Comparison of ENCODE assay signal across 8 mouse cellular contexts in the genomic region with DNA sequence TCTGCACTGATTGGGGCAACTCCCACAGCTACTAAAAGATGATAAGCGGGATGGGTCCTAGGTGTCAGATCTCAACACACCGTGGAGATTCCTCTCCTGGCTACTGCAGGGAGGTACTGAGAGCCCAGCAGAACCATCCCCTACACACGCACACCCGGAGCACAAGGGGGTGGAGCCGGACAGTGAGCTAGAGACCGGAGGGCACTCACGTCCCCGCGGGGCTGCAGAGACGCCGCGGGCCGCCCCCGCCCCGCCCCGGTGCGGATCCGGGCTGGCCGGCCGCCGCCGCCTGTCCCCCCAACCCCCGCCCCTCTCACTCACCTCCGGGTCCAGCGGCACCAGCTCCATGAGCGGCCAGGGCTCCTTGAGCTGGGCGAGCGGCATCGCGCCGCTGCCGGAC. TPM values are rescaled to one million over a fixed set of nuclear protein-coding genes. Genes with fewer than 3 reads are reported as not detected.
DNase-seq lines count a peak whose midpoint lies in the region; ATAC-seq lines count a peak whose summit lies in the region.

No protein-coding gene starts in this region.

- peak; percentile 45 for DNase-seq in 3T3-L1 (ENCODE audit: low read depth, low spot score)
- DNase-seq in cerebellum, adult 9-11 months = peak; percentile 84
- no peak for DNase-seq in limb, embryonic 11.5 days (ENCODE audit: low spot score)
- no peak for DNase-seq in frontal cortex, adult 2 months (ENCODE audit: extremely low spot score in 1 of 2, low spot score in 1 of 2)
- DNase-seq in gastrocnemius, postnatal 25 days = no peak

- no peaks in the 10 kb centered on the region for H3K9me3 ChIP-seq in heart, embryonic 16.5 days (replicated peaks; ENCODE audit: control insufficient read depth, low read length)
- H3K9me3 ChIP-seq in limb, embryonic 11.5 days (ENCODE audit: control insufficient read depth, low read length) = no peaks in the 10 kb centered on the region
- no peaks in the 10 kb centered on the region for H3K9me3 ChIP-seq in midbrain, embryonic 16.5 days (replicated peaks; ENCODE audit: control insufficient read depth, low read length, poor library complexity, severe bottlenecking)

- H3K27ac ChIP-seq in heart, embryonic 16.5 days (ENCODE audit: low read length) = peak overlapping the region; percentile 71
- peak overlapping the region; percentile 87 for H3K27ac ChIP-seq in limb, embryonic 11.5 days (replicated peaks; ENCODE audit: low read depth, low read length)
- H3K27ac ChIP-seq in midbrain, embryonic 16.5 days (ENCODE audit: low read length) = peak overlapping the region; percentile 81

- ATAC-seq in CD4-positive, CD25-positive, alpha-beta regulatory T cell, adult 4 months = peak; percentile 44
- ATAC-seq in heart, embryonic 16.5 days (replicated peaks; ENCODE audit: extremely low read depth, insufficient read depth, low FRiP score) = peak; percentile 49; the same call in 1 of the 2 replicates
- ATAC-seq in limb, embryonic 11.5 days (ENCODE audit: insufficient number of reproducible peaks, low FRiP score, low TSS enrichment, low read depth) = peak; percentile 61; the same call in 1 of the 2 replicates
- ATAC-seq in midbrain, embryonic 16.5 days = peak; percentile 70

- WGBS in heart, embryonic 16.5 days = under 1% methylated on average over 14 of the region's 32 CpGs
- under 1% methylated on average over 21 of the region's 32 CpGs for WGBS in limb, embryonic 11.5 days
- 0% methylated on average over 21 of the region's 32 CpGs for WGBS in midbrain, embryonic 16.5 days

- H3K9ac ChIP-seq in heart, embryonic 16.5 days (ENCODE audit: low read length) = peak overlapping the region; percentile 88
- H3K9ac ChIP-seq in limb, embryonic 11.5 days (ENCODE audit: low read length) = peak overlapping the region; percentile 80
- H3K9ac ChIP-seq in midbrain, embryonic 16.5 days (ENCODE audit: low read depth, low read length) = peak overlapping the region; percentile 85

- peak overlapping the region; percentile 96 for H3K4me2 ChIP-seq in heart, embryonic 16.5 days (ENCODE audit: low read depth, low read length)
- H3K4me2 ChIP-seq in limb, embryonic 11.5 days (ENCODE audit: low read depth, severe bottlenecking) = peak overlapping the region; percentile 93
- H3K4me2 ChIP-seq in midbrain, embryonic 16.5 days (ENCODE audit: low read length) = peak overlapping the region; percentile 92

- H3K36me3 ChIP-seq in heart, embryonic 16.5 days (ENCODE audit: control insufficient read depth, insufficient read depth) = no peaks in the 10 kb centered on the region
- no peaks in the 10 kb centered on the region for H3K36me3 ChIP-seq in limb, embryonic 11.5 days (ENCODE audit: control insufficient read depth, insufficient read depth, low read length)
- no peaks in the 10 kb centered on the region for H3K36me3 ChIP-seq in midbrain, embryonic 16.5 days (ENCODE audit: control insufficient read depth, insufficient read depth, low read length)

- H3K4me3 ChIP-seq in heart, embryonic 16.5 days (ENCODE audit: low read length) = peak overlapping the region; percentile 89
- peak overlapping the region; percentile 75 for H3K4me3 ChIP-seq in limb, embryonic 11.5 days (ENCODE audit: low read depth, low read length)
- H3K4me3 ChIP-seq in midbrain, embryonic 16.5 days (ENCODE audit: low read depth, low read length) = peak overlapping the region; percentile 90

- peaks cover 6% of the 10 kb centered on the region for H3K4me1 ChIP-seq in heart, embryonic 16.5 days (ENCODE audit: control insufficient read depth, insufficient read depth, low read length)
- peaks cover 16% of the 10 kb centered on the region for H3K4me1 ChIP-seq in limb, embryonic 11.5 days (ENCODE audit: control insufficient read depth, insufficient read depth, low read length)
- H3K4me1 ChIP-seq in midbrain, embryonic 16.5 days (ENCODE audit: control insufficient read depth, insufficient read depth, low read length) = peaks cover 10% of the 10 kb centered on the region

- no peaks in the 10 kb centered on the region for H3K27me3 ChIP-seq in heart, embryonic 16.5 days (ENCODE audit: control insufficient read depth, insufficient read depth, low read length)
- no peaks in the 10 kb centered on the region for H3K27me3 ChIP-seq in limb, embryonic 11.5 days (ENCODE audit: control insufficient read depth, insufficient read depth, low read length)
- H3K27me3 ChIP-seq in midbrain, embryonic 16.5 days (ENCODE audit: control insufficient read depth, insufficient read depth, low read depth, low read length) = no peaks in the 10 kb centered on the region

RNA-seq across cellular contexts. Expression of a gene that starts 0.3 kb away (rescaled TPM):
- polyA plus RNA-seq in CD4-positive, CD25-positive, alpha-beta regulatory T cell, adult 4 months (2017; shearing (Covaris generic)) = 100 to 1,000 TPM; 118 to 183 TPM
- 18.7 and 19.7 TPM in 2 replicates for polyA plus RNA-seq in heart, embryonic 16.5 days (2015; fragmentation: Nextera tagmentation; extraction: Ambion mirVana)
- 47.6 and 48.9 TPM in 2 replicates for polyA plus RNA-seq in limb, embryonic 11.5 days (2014; fragmentation: Nextera tagmentation; extraction: Ambion mirVana)
- polyA plus RNA-seq in midbrain, embryonic 16.5 days (2015; fragmentation: Nextera tagmentation; extraction: Ambion mirVana) = 21.9 and 22.2 TPM in 2 replicates
- 10.8 and 12.8 TPM in 2 replicates for polyA plus RNA-seq in frontal cortex, adult 2 months (2012; rRNA removed)
- total RNA-seq in gastrocnemius, postnatal 25 days (2021) = 1 to 10 TPM; 4.0 to 4.3 TPM

Comparison
In these comparisons a context has a peak if more than half of its experiments do, and no peak if none do; other contexts are left out.
1. DNase-seq: peak in 3T3-L1 (single experiment) and cerebellum, adult 9-11 months (single experiment); none in limb, embryonic 11.5 days (single experiment), frontal cortex, adult 2 months (0 of 2) and gastrocnemius, postnatal 25 days (single experiment).
2. Peak in every context shown above with its lines, with median percentiles within 50 percentile points of each other: ATAC-seq, H3K27ac ChIP-seq, H3K4me2 ChIP-seq, H3K4me3 ChIP-seq and H3K9ac ChIP-seq.